Mouse (Mus musculus): Measurements from ENCODE around the gene Esm1.

- TF ChIP-seq TAL1 (IDR thresholded peaks at IDR 0.05; ENCODE audit: low read length), result no peak
- no peak for TF ChIP-seq GATA1 (IDR thresholded peaks at IDR 0.05; ENCODE audit: low read length)
Observed at GRCm38 (mm10) chr13:113197872-113198502, 11.5 kb upstream of the Esm1 start.

Data from erythroblast, embryonic 14.5 days (primary cell).